Mouse (Mus musculus) ES-E14 (cell line): ENCODE measurements around the gene Mmp19. TPM values are rescaled to one million over a fixed set of nuclear protein-coding genes. Genes with fewer than 3 reads are reported as not detected.

ENCODE experiments used
- DNase-seq: peaks from one replicate; pipeline ENCODE4 v3.0.0-alpha.2; 2013; ENCODE audit warnings: low read depth, low spot score
- H3K27ac ChIP-seq: 2 replicates; pipeline ENCODE4 v1.5.1; 2012; ENCODE audit warnings: low read depth, mild to moderate bottlenecking, low read length, moderate library complexity, mixed read lengths; ENCODE audit not compliant: poor library complexity, insufficient read depth, severe bottlenecking
- H3K36me3 ChIP-seq: 2 replicates; pipeline ENCODE4 v1.6.1; 2012; ENCODE audit warnings: mild to moderate bottlenecking, low read length, moderate library complexity, mixed read lengths; ENCODE audit not compliant: control insufficient read depth, poor library complexity, insufficient read depth, severe bottlenecking
- H3K4me1 ChIP-seq, 2 experiments: fragments of 150-350 bp in 1 of 2; sonication (generic) in 1 of 2; 2 replicates each; pipeline ENCODE4 v1.6.1; 2012; ENCODE audit warnings: low read length in 2 of 2, mild to moderate bottlenecking in 1 of 2, mixed read lengths in 1 of 2; ENCODE audit not compliant: control insufficient read depth in 2 of 2, insufficient read depth in 2 of 2, poor library complexity in 1 of 2
- H3K4me3 ChIP-seq, 2 experiments: fragments of 150-350 bp in 1 of 2; sonication (generic) in 1 of 2; 2 replicates each; pipeline ENCODE4 v1.5.1; 2012; ENCODE audit warnings: low read length in 2 of 2, low read depth in 1 of 2, mild to moderate bottlenecking in 1 of 2, mixed read lengths in 1 of 2; ENCODE audit not compliant: insufficient read depth in 1 of 2, poor library complexity in 1 of 2, severe bottlenecking in 1 of 2
- H3K9ac ChIP-seq: 2 replicates; pipeline ENCODE4 v1.6.1; 2012; ENCODE audit warnings: low read depth, mild to moderate bottlenecking, low read length, mixed read lengths; ENCODE audit not compliant: poor library complexity, insufficient read depth, severe bottlenecking
- H3K9me3 ChIP-seq: fragments of 150-350 bp; sonication (generic); 2 replicates; pipeline ENCODE4 v1.6.1; 2012; ENCODE audit warnings: low read depth, mild to moderate bottlenecking, low read length; ENCODE audit not compliant: control insufficient read depth, insufficient read depth
- CHD2 ChIP-seq: IDR thresholded peaks from 2 replicates; pipeline ENCODE4 v1.6.1; 2014; ENCODE audit warnings: mild to moderate bottlenecking, low read depth, low read length, inconsistent platforms
- HCFC1 ChIP-seq: IDR thresholded peaks from 2 replicates; pipeline ENCODE4 v1.6.1; 2012; ENCODE audit warnings: low read length, inconsistent platforms, borderline replicate concordance; ENCODE audit not compliant: insufficient read depth
- MAFK ChIP-seq: IDR thresholded peaks from 2 replicates; pipeline ENCODE4 v1.6.1; 2014; ENCODE audit warnings: mild to moderate bottlenecking, low read depth, low read length, inconsistent platforms; ENCODE audit not compliant: insufficient read depth
- ZC3H11A ChIP-seq: IDR thresholded peaks from 2 replicates; pipeline ENCODE4 v1.6.1; 2012; ENCODE audit warnings: low read depth, mild to moderate bottlenecking, inconsistent platforms, low read length, borderline replicate concordance
- ZNF384 ChIP-seq: IDR thresholded peaks from 2 replicates; pipeline ENCODE4 v1.6.1; 2012; ENCODE audit warnings: low read depth, low read length, inconsistent platforms
- in situ Hi-C, 2 experiments: fragments of 600-800 bp; cut with MboI; formaldehyde crosslinking; loops; one replicate each; pipeline ENCODE4 v1.15.1; 2025; ENCODE audit warnings: low sequenced_read_pairs in 2 of 2, inconsistent platforms in 1 of 2; ENCODE audit not compliant: unreplicated experiment in 2 of 2
- total RNA-seq: library from RNA; depleted of rRNA; stranded (reverse); fragments of 300-350 nt; gene quantifications from 2 replicates; pipeline ENCODE4 v1.2.3, GENCODE M21; 2012

Mmp19 gene
- total RNA-seq, 1 experiment = 0.94 TPM

DNA sequence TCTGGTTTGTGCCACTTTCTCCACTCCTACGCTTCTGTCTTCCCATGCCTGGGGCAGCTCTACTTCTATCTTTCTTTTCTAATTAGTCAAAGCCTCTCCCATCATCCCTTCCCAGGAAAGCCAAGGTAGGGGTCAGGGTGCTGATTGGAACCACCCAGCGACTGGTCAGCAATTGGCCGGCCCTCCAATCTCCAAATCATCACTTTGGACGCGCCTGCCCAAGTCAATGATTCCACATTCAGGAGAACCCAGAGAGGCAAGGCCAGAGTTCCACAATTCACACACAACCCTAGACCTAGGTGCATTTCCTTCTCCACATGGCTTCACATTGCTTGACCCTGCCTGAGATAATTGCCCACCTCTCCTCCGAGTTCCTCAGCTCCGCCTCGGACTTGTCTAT is 46.5 kb upstream of the Mmp19 start:
- peak overlapping the region; percentile 82 to 89 for H3K4me3 ChIP-seq
- in situ Hi-C loops = no loop called here
- peak overlapping the region; percentile 80 for H3K9ac ChIP-seq
- peaks cover 12 to 17% of the 10 kb centered on the region in 2 experiments for H3K4me1 ChIP-seq
- no peak overlapping the region for H3K27ac ChIP-seq
- H3K36me3 ChIP-seq = no peaks in the 10 kb centered on the region
- no peaks in the 10 kb centered on the region for H3K9me3 ChIP-seq
- TF ChIP-seq ZNF384 (no peak), CHD2 (no peak), MAFK (no peak), ZC3H11A (no peak), HCFC1 (no peak)
- DNase-seq = no peak

GRCm38 (mm10) chr10:128744680-128745601 is 45.8 kb upstream of the Mmp19 start, which contains the start of gene Dgka:
TSS of gene Dgka (minus strand) at chr10:128744855.
- no peak for DNase-seq
- in situ Hi-C loops = no loop called here
- no peak for TF ChIP-seq HCFC1
- TF ChIP-seq ZNF384 = peak; percentile 93
- Histone ChIP-seq H3K36me3 (no peaks in the 10 kb centered on the region), H3K4me3 (peak within 1 kb of the TSS; percentile 82 to 89), H3K27ac (peak within 1 kb of the TSS; percentile 23; the same call in 1 of the 2 replicates), H3K9me3 (no peaks in the 10 kb centered on the region), H3K4me1 (peaks cover 12 to 17% of the 10 kb centered on the region in 2 experiments), H3K9ac (peak within 1 kb of the TSS; percentile 80)

GRCm38 (mm10) chr10:128745946-128746613 is 44.6 kb upstream of the Mmp19 start:
- Histone ChIP-seq H3K36me3 (no peaks in the 10 kb centered on the region), H3K27ac (peak overlapping the region; percentile 91; the same call in 1 of the 2 replicates), H3K4me1 (peaks cover 12 to 17% of the 10 kb centered on the region in 2 experiments), H3K9ac (no peak overlapping the region; the same call in 1 of the 2 replicates), H3K9me3 (no peaks in the 10 kb centered on the region), H3K4me3 (no peak overlapping the region)
- in situ Hi-C loops = no loop called here
- DNase-seq = no peak
- TF ChIP-seq ZNF384 (no peak), ZC3H11A (no peak), HCFC1 (no peak), MAFK (no peak), CHD2 (no peak)

GRCm38 (mm10) chr10:128746972-128747645 is 43.6 kb upstream of the Mmp19 start:
- H3K4me3 ChIP-seq = peak overlapping the region; percentile 76 to 77
- H3K36me3 ChIP-seq = no peaks in the 10 kb centered on the region
- H3K9me3 ChIP-seq = no peaks in the 10 kb centered on the region
- peaks cover 7 to 17% of the 10 kb centered on the region in 2 experiments for H3K4me1 ChIP-seq
- in situ Hi-C loops = no loop called here
- peak overlapping the region; percentile 83; the same call in 1 of the 2 replicates for H3K9ac ChIP-seq
- DNase-seq = no peak
- H3K27ac ChIP-seq = peak overlapping the region; percentile 91
- TF ChIP-seq CHD2 = no peak
- TF ChIP-seq ZNF384 = peak; percentile 88; the same call in 1 of the 2 replicates
